Mouse (Mus musculus) hindbrain, embryonic 12.5 days (tissue): ENCODE results near the gene Dnmt3c. TPM values are rescaled to one million over a fixed set of nuclear protein-coding genes. Genes with fewer than 3 reads are reported as not detected.

ENCODE experiments used
- ATAC-seq: fragments of 200-750 bp; cut with Nextera tagmentation; 2 replicates; pipeline ENCODE4 v1.8.0; 2017; ENCODE audit warnings: moderate TSS enrichment; ENCODE audit not compliant: low FRiP score
- H3K27ac ChIP-seq: fragments of 300-500 bp; sonication (generic); 2 replicates; pipeline ENCODE4 v1.5.1; 2016; ENCODE audit warnings: mild to moderate bottlenecking
- H3K27me3 ChIP-seq: fragments of 300-500 bp; sonication (generic); 2 replicates; pipeline ENCODE4 v1.6.1; 2016; ENCODE audit warnings: mild to moderate bottlenecking
- H3K36me3 ChIP-seq: fragments of 300-500 bp; sonication (generic); 2 replicates; pipeline ENCODE4 v1.6.1; 2016; ENCODE audit warnings: mild to moderate bottlenecking
- H3K4me1 ChIP-seq: fragments of 300-500 bp; sonication (generic); 2 replicates; pipeline ENCODE4 v1.6.1; 2016
- H3K4me2 ChIP-seq: fragments of 300-500 bp; sonication (generic); replicated peaks from 2 replicates; pipeline ENCODE4 v1.6.1; 2016; ENCODE audit warnings: mild to moderate bottlenecking
- H3K4me3 ChIP-seq: fragments of 300-500 bp; sonication (generic); 2 replicates; pipeline ENCODE4 v1.5.1; 2016; ENCODE audit warnings: mild to moderate bottlenecking
- H3K9ac ChIP-seq: fragments of 300-500 bp; sonication (generic); 2 replicates; pipeline ENCODE4 v1.6.1; 2016; ENCODE audit warnings: mild to moderate bottlenecking, moderate library complexity
- H3K9me3 ChIP-seq: fragments of 300-500 bp; sonication (generic); replicated peaks from 2 replicates; pipeline ENCODE4 v1.6.1; 2016; ENCODE audit warnings: mild to moderate bottlenecking
- WGBS: fragments of 180-500 bp; shearing (Covaris S2); methylation state at CpG from one replicate; pipeline ENCODE4 v1.1.7; 2016; 5-methylcytosine and 5-hydroxymethylcytosine counted together
- polyA plus RNA-seq: library from polyadenylated mRNA; unstranded; fragments of >200 nt; fragmentation: Nextera tagmentation; extraction: Ambion mirVana; gene quantifications from 2 replicates; pipeline ENCODE4 v1.2.1, GENCODE M21; 2016

Gene Dnmt3c
- polyA plus RNA-seq, 1 experiment from 2014 or later = 0.17 TPM

- H3K4me3 ChIP-seq = no peak overlapping the region
- H3K4me2 ChIP-seq = no peak overlapping the region
- no peaks in the 10 kb centered on the region for H3K4me1 ChIP-seq
- H3K27ac ChIP-seq = no peak overlapping the region
- no peak overlapping the region for H3K9ac ChIP-seq
- no peak for ATAC-seq
- no peaks in the 10 kb centered on the region for H3K27me3 ChIP-seq
- no peaks in the 10 kb centered on the region for H3K36me3 ChIP-seq
- peaks cover 5% of the 10 kb centered on the region for H3K9me3 ChIP-seq
- 80% methylated on average over 4 of the region's 4 CpGs for WGBS
These were observed 28.8 kb downstream of the Dnmt3c start for GRCm38 (mm10) chr2:153725291-153725690.

- 80% methylated on average over 4 of the region's 4 CpGs for WGBS
- H3K4me3 ChIP-seq = no peak overlapping the region
- ATAC-seq = no peak
These were observed 37.6 kb downstream of the Dnmt3c start for GRCm38 (mm10) chr2:153734033-153734432.

GRCm38 (mm10) chr2:153740500-153741436 is 44.3 kb downstream of the Dnmt3c start, which contains the start of gene Mapre1:
Gene Mapre1 (plus strand): TSS chr2:153741274.
- 11% methylated on average over 58 of the region's 58 CpGs for WGBS
- ATAC-seq = peak; percentile 97
- H3K27ac ChIP-seq = peak within 1 kb of the TSS; percentile 95

More at GRCm38 (mm10) chr2:153734033-153734432, 37.6 kb downstream of the Dnmt3c start:
- H3K27ac ChIP-seq = no peak overlapping the region
- no peaks in the 10 kb centered on the region for H3K27me3 ChIP-seq
- 0 out of 2 replicates have a peak, but pooled peaks cover 2% of the 10 kb centered on the region for H3K4me1 ChIP-seq
- H3K36me3 ChIP-seq = no peaks in the 10 kb centered on the region
- H3K9me3 ChIP-seq = no peaks in the 10 kb centered on the region
- H3K9ac ChIP-seq = no peak overlapping the region
- H3K4me2 ChIP-seq = no peak overlapping the region

GRCm38 (mm10) chr2:153741437-153742065 is 45.1 kb downstream of the Dnmt3c start:
- Histone ChIP-seq H3K27me3 (no peaks in the 10 kb centered on the region), H3K27ac (peak overlapping the region; percentile 95), H3K36me3 (0 out of 2 replicates have a peak, but pooled peaks cover 6% of the 10 kb centered on the region), H3K4me3 (peak overlapping the region; percentile 63), H3K4me1 (peaks cover 33% of the 10 kb centered on the region), H3K9me3 (no peaks in the 10 kb centered on the region), H3K9ac (peak overlapping the region; percentile 85), H3K4me2 (peak overlapping the region; percentile 80)
- 1% methylated on average over 51 of the region's 56 CpGs for WGBS
- peak; percentile 87 for ATAC-seq

More at GRCm38 (mm10) chr2:153740500-153741436, 44.3 kb downstream of the Dnmt3c start, which contains the start of gene Mapre1:
- Histone ChIP-seq H3K27me3 (no peaks in the 10 kb centered on the region), H3K9ac (peak within 1 kb of the TSS; percentile 85), H3K4me1 (peaks cover 32% of the 10 kb centered on the region), H3K36me3 (no peaks in the 10 kb centered on the region), H3K4me2 (peak within 1 kb of the TSS; percentile 80), H3K9me3 (no peaks in the 10 kb centered on the region), H3K4me3 (peak within 1 kb of the TSS; percentile 63)

GRCm38 (mm10) chr2:153747994-153748393 is 51.5 kb downstream of the Dnmt3c start:
- peaks cover 35% of the 10 kb centered on the region for H3K36me3 ChIP-seq
- peaks cover 21% of the 10 kb centered on the region for H3K4me1 ChIP-seq
- H3K9ac ChIP-seq = no peak overlapping the region
- no peaks in the 10 kb centered on the region for H3K27me3 ChIP-seq
- no peak overlapping the region for H3K27ac ChIP-seq
- H3K4me3 ChIP-seq = no peak overlapping the region
- ATAC-seq = no peak
- H3K9me3 ChIP-seq = no peaks in the 10 kb centered on the region
- H3K4me2 ChIP-seq = no peak overlapping the region

GRCm38 (mm10) chr2:153750363-153750762 is 53.9 kb downstream of the Dnmt3c start:
- no peak overlapping the region for H3K4me3 ChIP-seq

GRCm38 (mm10) chr2:153762121-153762520 is 65.7 kb downstream of the Dnmt3c start:
- Histone ChIP-seq H3K4me1 (no peaks in the 10 kb centered on the region), H3K27ac (no peak overlapping the region), H3K27me3 (no peaks in the 10 kb centered on the region), H3K9ac (no peak overlapping the region), H3K9me3 (no peaks in the 10 kb centered on the region), H3K4me3 (no peak overlapping the region), H3K4me2 (no peak overlapping the region), H3K36me3 (peaks cover 83% of the 10 kb centered on the region)
- WGBS = 93% methylated on average over 5 of the region's 5 CpGs
- no peak for ATAC-seq

More at GRCm38 (mm10) chr2:153750363-153750762, 53.9 kb downstream of the Dnmt3c start:
- H3K27me3 ChIP-seq = no peaks in the 10 kb centered on the region
- no peak for ATAC-seq
- peaks cover 5% of the 10 kb centered on the region; the same call in 1 of the 2 replicates for H3K4me1 ChIP-seq
- H3K9me3 ChIP-seq = no peaks in the 10 kb centered on the region
- peaks cover 36% of the 10 kb centered on the region for H3K36me3 ChIP-seq
- no peak overlapping the region for H3K27ac ChIP-seq
- 85% methylated on average over 2 of the region's 2 CpGs for WGBS
- H3K9ac ChIP-seq = no peak overlapping the region
- no peak overlapping the region for H3K4me2 ChIP-seq

- no peaks in the 10 kb centered on the region for H3K4me1 ChIP-seq
- no peak overlapping the region for H3K9ac ChIP-seq
- 58% methylated on average over 6 of the region's 6 CpGs for WGBS
- no peaks in the 10 kb centered on the region for H3K9me3 ChIP-seq
- no peaks in the 10 kb centered on the region for H3K27me3 ChIP-seq
- no peak for ATAC-seq
- H3K4me3 ChIP-seq = no peak overlapping the region
- no peak overlapping the region for H3K4me2 ChIP-seq
- no peak overlapping the region for H3K27ac ChIP-seq
- peaks cover 48% of the 10 kb centered on the region for H3K36me3 ChIP-seq
These were observed 71.0 kb downstream of the Dnmt3c start for GRCm38 (mm10) chr2:153767484-153767883.

GRCm38 (mm10) chr2:153768881-153769280 is 72.4 kb downstream of the Dnmt3c start:
- no peak overlapping the region for H3K27ac ChIP-seq
- H3K4me2 ChIP-seq = no peak overlapping the region
- ATAC-seq = no peak
- H3K36me3 ChIP-seq = peaks cover 46% of the 10 kb centered on the region
- no peak overlapping the region for H3K9ac ChIP-seq
- no peaks in the 10 kb centered on the region for H3K27me3 ChIP-seq
- no peaks in the 10 kb centered on the region for H3K9me3 ChIP-seq
- 91% methylated on average over 2 of the region's 2 CpGs for WGBS
- no peaks in the 10 kb centered on the region for H3K4me1 ChIP-seq
- no peak overlapping the region for H3K4me3 ChIP-seq

GRCm38 (mm10) chr2:153772950-153773349 is 76.5 kb downstream of the Dnmt3c start:
- Histone ChIP-seq H3K4me3 (no peak overlapping the region), H3K9me3 (no peaks in the 10 kb centered on the region), H3K9ac (no peak overlapping the region), H3K36me3 (peaks cover 26% of the 10 kb centered on the region), H3K27me3 (no peaks in the 10 kb centered on the region), H3K27ac (no peak overlapping the region), H3K4me1 (no peaks in the 10 kb centered on the region), H3K4me2 (no peak overlapping the region)
- WGBS = 97% methylated on average over 4 of the region's 4 CpGs
- no peak for ATAC-seq

GRCm38 (mm10) chr2:153775472-153775871 is 79.0 kb downstream of the Dnmt3c start:
- H3K36me3 ChIP-seq = peaks cover 15% of the 10 kb centered on the region

More at GRCm38 (mm10) chr2:153775472-153775871, 79.0 kb downstream of the Dnmt3c start:
- Histone ChIP-seq H3K4me1 (peaks cover 9% of the 10 kb centered on the region), H3K9ac (no peak overlapping the region), H3K4me2 (no peak overlapping the region), H3K4me3 (no peak overlapping the region), H3K27me3 (no peaks in the 10 kb centered on the region), H3K9me3 (no peaks in the 10 kb centered on the region), H3K27ac (no peak overlapping the region)
- no peak for ATAC-seq
- WGBS = 96% methylated on average over 4 of the region's 4 CpGs
